Mouse (Mus musculus) G1E-ER4 (cell line): ENCODE measurements around the gene Pagr1b. TPM values are rescaled to one million over a fixed set of nuclear protein-coding genes. Genes with fewer than 3 reads are reported as not detected.

Experiments
- GATA1 ChIP-seq: IDR thresholded peaks from one replicate; pipeline ENCODE4 v1.8.0; 2012; ENCODE audit warnings: low read length, inconsistent platforms
- polyA plus RNA-seq: library from polyadenylated mRNA; stranded (reverse); fragments of >175 nt; gene quantifications from 2 replicates; pipeline ENCODE4 v1.2.3, GENCODE M21; 2012

The Pagr1b gene
- polyA plus RNA-seq = 4.9 and 12.5 TPM in 2 replicates

- no peak for TF ChIP-seq GATA1
Measured at GRCm38 (mm10) chr7:127016481-127016485, at the start of gene Pagr1b. Gene Pagr1b (minus strand): TSS chr7:127016484.

- TF ChIP-seq GATA1 = no peak
Measured at GRCm38 (mm10) chr7:127065538-127065937, 49.3 kb upstream of the Pagr1b start.

- no peak for TF ChIP-seq GATA1
Measured at GRCm38 (mm10) chr7:127055026-127055585, 38.8 kb upstream of the Pagr1b start.

- TF ChIP-seq GATA1 = no peak
Measured at GRCm38 (mm10) chr7:127041851-127042672, 25.8 kb upstream of the Pagr1b start, which contains the start of gene Kif22. Gene Kif22 (minus strand): TSS chr7:127042471.

- TF ChIP-seq GATA1 = no peak
Measured at GRCm38 (mm10) chr7:127031244-127031643, 15.0 kb upstream of the Pagr1b start.

- TF ChIP-seq GATA1 = no peak
Measured at GRCm38 (mm10) chr7:127030172-127030571, 13.9 kb upstream of the Pagr1b start.

- TF ChIP-seq GATA1 = no peak
Measured at GRCm38 (mm10) chr7:127027885-127028284, 11.6 kb upstream of the Pagr1b start.

- no peak for TF ChIP-seq GATA1
Measured at GRCm38 (mm10) chr7:127026984-127027726, 10.9 kb upstream of the Pagr1b start, which contains the start of gene Maz. Gene Maz (minus strand): TSS chr7:127027037.

- TF ChIP-seq GATA1 = no peak
Measured at GRCm38 (mm10) chr7:127026616-127026983, 10.3 kb upstream of the Pagr1b start.

GRCm38 (mm10) chr7:127026161-127026600 lies 9.9 kb upstream of the Pagr1b start:
- no peak for TF ChIP-seq GATA1

- no peak for TF ChIP-seq GATA1
Measured at GRCm38 (mm10) chr7:127025556-127026160, 9.4 kb upstream of the Pagr1b start.

GRCm38 (mm10) chr7:127024755-127025555 lies 8.7 kb upstream of the Pagr1b start:
- no peak for TF ChIP-seq GATA1

- no peak for TF ChIP-seq GATA1
Measured at GRCm38 (mm10) chr7:127023896-127024690, 7.8 kb upstream of the Pagr1b start.

GRCm38 (mm10) chr7:127023272-127023691 lies 7.0 kb upstream of the Pagr1b start:
- no peak for TF ChIP-seq GATA1
